Mouse (Mus musculus) heart, postnatal 25 days (tissue): ENCODE data around the gene Lancl2. TPM values are rescaled to one million over a fixed set of nuclear protein-coding genes. Genes with fewer than 3 reads are reported as not detected.

Experiments
- DNase-seq: peaks from one replicate; pipeline ENCODE4 v3.0.0; 2022; ENCODE audit warnings: low spot score
- intact Hi-C: fragments of 180-260 bp; cut with DNase I; formaldehyde crosslinking; loops from one replicate; pipeline ENCODE4 v1.15.1; 2025
- total RNA-seq, 2 experiments: library from RNA; stranded (reverse); gene quantifications; 2 replicates each; pipeline ENCODE4 v1.2.3; 2021

Lancl2 gene
- 10 to 100 TPM; 11.8 to 13.9 TPM for total RNA-seq

GRCm38 (mm10) chr6:57702376-57702742, at the start of gene Lancl2:
Gene Lancl2, plus strand, starts transcription at chr6:57702540.
- no peak for DNase-seq
- intact Hi-C loops: loop anchor here (5.0 kb wide), 1 partner anchor 165 kb away; the partner anchor contains the start of gene Ppm1k

- DNase-seq: no peak
- intact Hi-C loops: no loop called here
Observed at GRCm38 (mm10) chr6:57661295-57661694, 41.0 kb upstream of the Lancl2 start.

- intact Hi-C loops: no loop called here
- no peak for DNase-seq
Observed at GRCm38 (mm10) chr6:57684156-57684555, 18.2 kb upstream of the Lancl2 start.

GRCm38 (mm10) chr6:57691467-57692261, 10.7 kb upstream of the Lancl2 start, which contains the start of gene Pyurf:
Gene Pyurf, minus strand, starts transcription at chr6:57692078.
- DNase-seq: peak; percentile 78
- intact Hi-C loops: loop anchor here (1.0 to 10.0 kb wide), 4 partner anchors 12 to 897 kb away; partner anchors contain the start of genes Herc6 and Kbtbd2

- intact Hi-C loops: loop anchor here (2.0 to 10.0 kb wide), 3 partner anchors 112 to 898 kb away; partner anchors contain the start of genes Herc6 and Kbtbd2
- DNase-seq: no peak
Observed at GRCm38 (mm10) chr6:57693116-57693515, 9.2 kb upstream of the Lancl2 start.

- DNase-seq: no peak
- intact Hi-C loops: loop anchor here (5.0 kb wide), 1 partner anchor 164 kb away; the partner anchor contains the start of gene Ppm1k
Observed at GRCm38 (mm10) chr6:57701686-57702085, 654 bp upstream of the Lancl2 start.

GRCm38 (mm10) chr6:57702743-57703499, 581 bp downstream of the Lancl2 start:
- intact Hi-C loops: loop anchor here (1.0 to 5.0 kb wide), 2 partner anchors 11 to 166 kb away; partner anchors contain the start of genes Ppm1k and Pyurf
- DNase-seq: peak; percentile 94

GRCm38 (mm10) chr6:57703703-57704102, 1.4 kb downstream of the Lancl2 start:
- intact Hi-C loops: loop anchor here (1.0 to 5.0 kb wide), 2 partner anchors 11 to 166 kb away; partner anchors contain the start of genes Ppm1k and Pyurf
- no peak for DNase-seq

GRCm38 (mm10) chr6:57706721-57707120, 4.4 kb downstream of the Lancl2 start:
- intact Hi-C loops: no loop called here
- no peak for DNase-seq

GRCm38 (mm10) chr6:57711726-57712125, 9.4 kb downstream of the Lancl2 start:
- DNase-seq: no peak
- intact Hi-C loops: no loop called here

- intact Hi-C loops: no loop called here
- no peak for DNase-seq
Observed at GRCm38 (mm10) chr6:57721347-57721746, 19.0 kb downstream of the Lancl2 start.

- intact Hi-C loops: loop anchor here (1.0 kb wide), 1 partner anchor 117 kb away; no protein-coding TSS in a partner anchor
- no peak for DNase-seq
Observed at GRCm38 (mm10) chr6:57742749-57743148, 40.4 kb downstream of the Lancl2 start.

GRCm38 (mm10) chr6:57743333-57743732, 41.0 kb downstream of the Lancl2 start:
- no peak for DNase-seq

GRCm38 (mm10) chr6:57744123-57744522, 41.8 kb downstream of the Lancl2 start:
- DNase-seq: no peak
- intact Hi-C loops: no loop called here

More at GRCm38 (mm10) chr6:57743333-57743732, 41.0 kb downstream of the Lancl2 start:
- intact Hi-C loops: loop anchor here (1.0 kb wide), 1 partner anchor 116 kb away; no protein-coding TSS in a partner anchor

- intact Hi-C loops: no loop called here
- DNase-seq: no peak
Observed at GRCm38 (mm10) chr6:57744974-57745747, 42.8 kb downstream of the Lancl2 start.

- no peak for DNase-seq
- intact Hi-C loops: no loop called here
Observed at GRCm38 (mm10) chr6:57745748-57746129, 43.4 kb downstream of the Lancl2 start.

- no peak for DNase-seq
- intact Hi-C loops: no loop called here
Observed at GRCm38 (mm10) chr6:57753962-57754759, 51.8 kb downstream of the Lancl2 start.

GRCm38 (mm10) chr6:57763054-57763453, 60.7 kb downstream of the Lancl2 start:
- intact Hi-C loops: no loop called here
- no peak for DNase-seq
